Mouse (Mus musculus) hindbrain, embryonic 12.5 days (tissue): ENCODE results near the gene Ciita. TPM values are rescaled to one million over a fixed set of nuclear protein-coding genes. Genes with fewer than 3 reads are reported as not detected.

ENCODE experiments used
- ATAC-seq: fragments of 200-750 bp; cut with Nextera tagmentation; 2 replicates; pipeline ENCODE4 v1.8.0; 2017; ENCODE audit warnings: moderate TSS enrichment; ENCODE audit not compliant: low FRiP score
- H3K27ac ChIP-seq: fragments of 300-500 bp; sonication (generic); 2 replicates; pipeline ENCODE4 v1.5.1; 2016; ENCODE audit warnings: mild to moderate bottlenecking
- H3K27me3 ChIP-seq: fragments of 300-500 bp; sonication (generic); 2 replicates; pipeline ENCODE4 v1.6.1; 2016; ENCODE audit warnings: mild to moderate bottlenecking
- H3K36me3 ChIP-seq: fragments of 300-500 bp; sonication (generic); 2 replicates; pipeline ENCODE4 v1.6.1; 2016; ENCODE audit warnings: mild to moderate bottlenecking
- H3K4me1 ChIP-seq: fragments of 300-500 bp; sonication (generic); 2 replicates; pipeline ENCODE4 v1.6.1; 2016
- H3K4me2 ChIP-seq: fragments of 300-500 bp; sonication (generic); replicated peaks from 2 replicates; pipeline ENCODE4 v1.6.1; 2016; ENCODE audit warnings: mild to moderate bottlenecking
- H3K4me3 ChIP-seq: fragments of 300-500 bp; sonication (generic); 2 replicates; pipeline ENCODE4 v1.5.1; 2016; ENCODE audit warnings: mild to moderate bottlenecking
- H3K9ac ChIP-seq: fragments of 300-500 bp; sonication (generic); 2 replicates; pipeline ENCODE4 v1.6.1; 2016; ENCODE audit warnings: mild to moderate bottlenecking, moderate library complexity
- H3K9me3 ChIP-seq: fragments of 300-500 bp; sonication (generic); replicated peaks from 2 replicates; pipeline ENCODE4 v1.6.1; 2016; ENCODE audit warnings: mild to moderate bottlenecking
- WGBS: fragments of 180-500 bp; shearing (Covaris S2); methylation state at CpG from one replicate; pipeline ENCODE4 v1.1.7; 2016; 5-methylcytosine and 5-hydroxymethylcytosine counted together
- polyA plus RNA-seq: library from polyadenylated mRNA; unstranded; fragments of >200 nt; fragmentation: Nextera tagmentation; extraction: Ambion mirVana; gene quantifications from 2 replicates; pipeline ENCODE4 v1.2.1, GENCODE M21; 2016

Ciita gene
- polyA plus RNA-seq: 0.35 and 0.37 TPM in 2 replicates

- 77% methylated on average over 5 of the region's 5 CpGs for WGBS
- no peak within 1 kb of the TSS for H3K27ac ChIP-seq
- no peak within 1 kb of the TSS for H3K4me2 ChIP-seq
- no peaks in the 10 kb centered on the region for H3K9me3 ChIP-seq
- no peaks in the 10 kb centered on the region for H3K4me1 ChIP-seq
- H3K4me3 ChIP-seq: no peak within 1 kb of the TSS
- H3K9ac ChIP-seq: no peak within 1 kb of the TSS
- no peaks in the 10 kb centered on the region for H3K36me3 ChIP-seq
- ATAC-seq: no peak
- H3K27me3 ChIP-seq: no peaks in the 10 kb centered on the region
Measured at GRCm38 (mm10) chr16:10479857-10480256, at the start of gene Ciita. Ciita (plus strand) TSS chr16:10480059.

- no peak overlapping the region for H3K4me3 ChIP-seq
- H3K27me3 ChIP-seq: no peaks in the 10 kb centered on the region
- H3K4me1 ChIP-seq: no peaks in the 10 kb centered on the region
- ATAC-seq: no peak
- H3K36me3 ChIP-seq: peaks cover 7% of the 10 kb centered on the region
- 74% methylated on average over 1 of the region's 1 CpGs for WGBS
- H3K4me2 ChIP-seq: no peak overlapping the region
- no peak overlapping the region for H3K9ac ChIP-seq
- H3K27ac ChIP-seq: no peak overlapping the region
- no peaks in the 10 kb centered on the region for H3K9me3 ChIP-seq
Measured at GRCm38 (mm10) chr16:10431911-10432310, 47.9 kb upstream of the Ciita start.

GRCm38 (mm10) chr16:10432387-10432786 lies 47.5 kb upstream of the Ciita start:
- H3K4me3 ChIP-seq: no peak overlapping the region
- WGBS: 85% methylated on average over 4 of the region's 4 CpGs
- H3K9ac ChIP-seq: no peak overlapping the region
- no peak for ATAC-seq
- peaks cover 2% of the 10 kb centered on the region; the same call in 1 of the 2 replicates for H3K36me3 ChIP-seq
- H3K27ac ChIP-seq: no peak overlapping the region
- no peaks in the 10 kb centered on the region for H3K27me3 ChIP-seq
- H3K9me3 ChIP-seq: no peaks in the 10 kb centered on the region
- no peak overlapping the region for H3K4me2 ChIP-seq
- no peaks in the 10 kb centered on the region for H3K4me1 ChIP-seq

GRCm38 (mm10) chr16:10433344-10433743 lies 46.5 kb upstream of the Ciita start:
- no peak for ATAC-seq

GRCm38 (mm10) chr16:10436166-10436565 lies 43.7 kb upstream of the Ciita start:
- no peaks in the 10 kb centered on the region for H3K9me3 ChIP-seq
- H3K27ac ChIP-seq: no peak overlapping the region
- no peaks in the 10 kb centered on the region for H3K27me3 ChIP-seq
- 79% methylated on average over 6 of the region's 6 CpGs for WGBS
- no peaks in the 10 kb centered on the region for H3K4me1 ChIP-seq
- ATAC-seq: no peak
- no peak overlapping the region for H3K4me3 ChIP-seq
- no peak overlapping the region for H3K9ac ChIP-seq
- no peaks in the 10 kb centered on the region for H3K36me3 ChIP-seq
- no peak overlapping the region for H3K4me2 ChIP-seq

More at GRCm38 (mm10) chr16:10433344-10433743, 46.5 kb upstream of the Ciita start:
- Histone ChIP-seq H3K4me1 (no peaks in the 10 kb centered on the region), H3K4me3 (no peak overlapping the region), H3K4me2 (no peak overlapping the region), H3K9ac (no peak overlapping the region), H3K9me3 (no peaks in the 10 kb centered on the region), H3K36me3 (no peaks in the 10 kb centered on the region), H3K27me3 (no peaks in the 10 kb centered on the region), H3K27ac (no peak overlapping the region)
- WGBS: 92% methylated on average over 5 of the region's 5 CpGs

- Histone ChIP-seq H3K4me1 (no peaks in the 10 kb centered on the region), H3K4me2 (no peak overlapping the region), H3K27ac (no peak overlapping the region), H3K9me3 (no peaks in the 10 kb centered on the region), H3K9ac (no peak overlapping the region), H3K36me3 (no peaks in the 10 kb centered on the region), H3K4me3 (no peak overlapping the region), H3K27me3 (no peaks in the 10 kb centered on the region)
- 82% methylated on average over 5 of the region's 5 CpGs for WGBS
- ATAC-seq: no peak
Measured at GRCm38 (mm10) chr16:10438055-10438454, 41.8 kb upstream of the Ciita start.

GRCm38 (mm10) chr16:10441328-10441727 lies 38.5 kb upstream of the Ciita start:
- no peaks in the 10 kb centered on the region for H3K27me3 ChIP-seq
- no peak overlapping the region for H3K4me2 ChIP-seq
- H3K27ac ChIP-seq: no peak overlapping the region
- WGBS: 86% methylated on average over 6 of the region's 6 CpGs
- peaks cover 19% of the 10 kb centered on the region for H3K4me1 ChIP-seq
- no peaks in the 10 kb centered on the region for H3K9me3 ChIP-seq
- no peaks in the 10 kb centered on the region for H3K36me3 ChIP-seq
- no peak overlapping the region for H3K4me3 ChIP-seq
- H3K9ac ChIP-seq: no peak overlapping the region
- ATAC-seq: no peak

GRCm38 (mm10) chr16:10441761-10442160 lies 38.1 kb upstream of the Ciita start:
- no peak overlapping the region for H3K27ac ChIP-seq
- 89% methylated on average over 4 of the region's 4 CpGs for WGBS
- ATAC-seq: no peak

GRCm38 (mm10) chr16:10443723-10444122 lies 36.1 kb upstream of the Ciita start:
- no peak overlapping the region for H3K4me3 ChIP-seq
- no peak overlapping the region for H3K9ac ChIP-seq
- H3K4me2 ChIP-seq: no peak overlapping the region
- no peak overlapping the region for H3K27ac ChIP-seq
- H3K9me3 ChIP-seq: no peaks in the 10 kb centered on the region
- H3K36me3 ChIP-seq: no peaks in the 10 kb centered on the region
- no peak for ATAC-seq
- H3K27me3 ChIP-seq: no peaks in the 10 kb centered on the region
- peaks cover 34% of the 10 kb centered on the region for H3K4me1 ChIP-seq

More at GRCm38 (mm10) chr16:10441761-10442160, 38.1 kb upstream of the Ciita start:
- Histone ChIP-seq H3K4me1 (peaks cover 24% of the 10 kb centered on the region), H3K9me3 (no peaks in the 10 kb centered on the region), H3K4me2 (no peak overlapping the region), H3K4me3 (no peak overlapping the region), H3K9ac (no peak overlapping the region), H3K36me3 (no peaks in the 10 kb centered on the region), H3K27me3 (no peaks in the 10 kb centered on the region)

- Histone ChIP-seq H3K36me3 (no peaks in the 10 kb centered on the region), H3K4me3 (peak overlapping the region; percentile 53), H3K9me3 (no peaks in the 10 kb centered on the region), H3K27ac (peak overlapping the region; percentile 84), H3K4me1 (peaks cover 34% of the 10 kb centered on the region), H3K9ac (peak overlapping the region; percentile 81), H3K27me3 (no peaks in the 10 kb centered on the region), H3K4me2 (peak overlapping the region; percentile 82)
- WGBS: 17% methylated on average over 13 of the region's 13 CpGs
- ATAC-seq: peak; percentile 81
Measured at GRCm38 (mm10) chr16:10446573-10447263, 33.1 kb upstream of the Ciita start.

- Histone ChIP-seq H3K27me3 (no peaks in the 10 kb centered on the region), H3K4me3 (peak within 1 kb of the TSS; percentile 53), H3K4me1 (peaks cover 34% of the 10 kb centered on the region), H3K4me2 (peak within 1 kb of the TSS; percentile 82), H3K9me3 (no peaks in the 10 kb centered on the region), H3K36me3 (no peaks in the 10 kb centered on the region), H3K9ac (peak within 1 kb of the TSS; percentile 81), H3K27ac (peak within 1 kb of the TSS; percentile 84)
- whole genome bisulfite sequencing: under 1% methylated on average over 12 of the region's 12 CpGs
- peak; percentile 97 for ATAC-seq
Measured at GRCm38 (mm10) chr16:10447264-10447594, 32.6 kb upstream of the Ciita start, which contains the start of gene Tvp23a. Tvp23a (minus strand) TSS chr16:10447362.

- no peaks in the 10 kb centered on the region for H3K36me3 ChIP-seq
- ATAC-seq: peak; percentile 47
- H3K9ac ChIP-seq: peak overlapping the region; percentile 81
- 63% methylated on average over 2 of the region's 2 CpGs for WGBS
- H3K4me1 ChIP-seq: peaks cover 34% of the 10 kb centered on the region
- 0 out of 2 replicates have a peak overlapping the region, but pooled peaks have one; percentile 76 for H3K27ac ChIP-seq
- H3K4me3 ChIP-seq: peak overlapping the region; percentile 53
- no peaks in the 10 kb centered on the region for H3K9me3 ChIP-seq
- H3K4me2 ChIP-seq: peak overlapping the region; percentile 82
- H3K27me3 ChIP-seq: no peaks in the 10 kb centered on the region
Measured at GRCm38 (mm10) chr16:10447781-10448180, 32.1 kb upstream of the Ciita start.

- no peak overlapping the region for H3K9ac ChIP-seq
- no peaks in the 10 kb centered on the region for H3K9me3 ChIP-seq
- H3K36me3 ChIP-seq: no peaks in the 10 kb centered on the region
- H3K4me3 ChIP-seq: no peak overlapping the region
- peaks cover 34% of the 10 kb centered on the region for H3K4me1 ChIP-seq
- H3K27ac ChIP-seq: no peak overlapping the region
- no peaks in the 10 kb centered on the region for H3K27me3 ChIP-seq
- WGBS: 84% methylated on average over 9 of the region's 9 CpGs
- ATAC-seq: no peak
- no peak overlapping the region for H3K4me2 ChIP-seq
Measured at GRCm38 (mm10) chr16:10448931-10449330, 30.9 kb upstream of the Ciita start.
